Mouse (Mus musculus): Measurements from ENCODE around the gene Cr2. TPM values are rescaled to one million over a fixed set of nuclear protein-coding genes. Genes with fewer than 3 reads are reported as not detected.
A peak's percentile ranks its signal among the peaks of the same experiment; 100 is the strongest.
"Not testable (repeated sequence)": the region's sequence is repeated elsewhere in the genome, so short reads cannot be mapped to it uniquely, and the experiment has no call there.

Cr2 gene
- polyA plus RNA-seq (2012; rRNA removed) = 0.29 and 0.31 TPM in 2 replicates

DNA sequence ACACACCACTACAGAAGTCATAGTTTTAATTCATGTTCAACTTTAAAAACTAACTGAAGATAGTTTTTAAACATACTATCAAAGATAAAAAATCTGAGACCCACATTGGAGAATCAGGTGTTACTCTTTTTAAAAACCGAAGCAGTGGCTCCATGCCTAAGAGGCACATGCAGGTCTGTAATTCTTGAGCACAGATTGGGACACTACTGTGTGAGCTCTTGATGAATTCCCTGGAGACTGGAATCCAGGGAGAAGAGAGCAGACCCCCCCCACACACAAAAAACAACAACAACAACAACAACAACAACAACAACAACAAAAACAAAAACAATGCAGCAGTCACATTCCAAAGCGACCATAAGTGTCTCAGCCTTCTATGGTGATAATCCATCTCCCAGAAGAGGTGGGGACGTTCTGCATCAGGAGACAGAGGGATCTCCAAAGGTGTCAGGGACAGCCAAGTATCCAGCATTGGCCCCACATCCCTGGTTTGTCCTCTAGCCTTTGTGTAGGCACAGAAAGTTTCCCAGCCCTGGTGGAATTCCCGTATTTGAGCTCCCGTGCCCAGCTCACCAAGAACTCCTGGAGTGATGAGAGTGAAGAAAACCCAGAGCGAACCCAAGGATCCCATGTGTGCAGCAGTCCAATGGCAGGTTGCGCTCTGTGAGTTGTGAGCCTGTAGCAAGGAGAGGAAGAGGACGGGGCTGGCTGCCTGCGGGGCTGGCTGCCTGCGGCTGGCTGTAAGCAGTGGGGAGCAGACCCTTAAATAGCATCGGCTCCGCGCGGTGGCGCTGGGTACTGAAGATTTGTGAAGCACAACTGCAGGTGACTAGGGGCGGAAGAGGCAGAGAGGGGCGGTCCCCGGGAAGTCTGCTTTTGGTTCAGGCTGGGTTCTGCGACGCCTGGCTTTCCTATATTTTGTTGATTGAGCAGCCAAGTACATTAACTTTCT, at the start of gene Cr2:
Gene Cr2, minus strand, starts transcription at position 737 of the 952 bp plus-strand sequence.
- DNase-seq (ENCODE audit: low spot score) = peak; percentile 21

DNA sequence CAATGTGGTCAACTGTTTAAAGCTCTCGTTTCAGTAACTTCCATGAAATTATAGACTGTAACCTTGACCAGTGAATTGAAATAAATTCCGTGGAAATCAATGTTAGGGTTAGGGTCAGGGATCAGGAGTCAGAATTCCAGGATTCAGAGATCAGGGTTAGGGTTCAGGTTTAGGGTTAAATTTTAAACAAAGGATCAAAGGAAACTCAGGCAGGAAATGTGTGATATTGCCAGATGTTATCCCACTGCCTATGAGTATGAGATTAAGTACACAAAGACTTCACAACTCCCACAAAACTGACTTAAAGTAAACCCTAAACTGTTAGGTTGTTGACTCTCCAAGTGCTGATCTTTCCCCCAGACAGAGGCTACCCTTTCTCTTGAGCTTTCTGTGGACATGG, 45.3 kb upstream of the Cr2 start:
- DNase-seq (ENCODE audit: low spot score) = no peak

DNA sequence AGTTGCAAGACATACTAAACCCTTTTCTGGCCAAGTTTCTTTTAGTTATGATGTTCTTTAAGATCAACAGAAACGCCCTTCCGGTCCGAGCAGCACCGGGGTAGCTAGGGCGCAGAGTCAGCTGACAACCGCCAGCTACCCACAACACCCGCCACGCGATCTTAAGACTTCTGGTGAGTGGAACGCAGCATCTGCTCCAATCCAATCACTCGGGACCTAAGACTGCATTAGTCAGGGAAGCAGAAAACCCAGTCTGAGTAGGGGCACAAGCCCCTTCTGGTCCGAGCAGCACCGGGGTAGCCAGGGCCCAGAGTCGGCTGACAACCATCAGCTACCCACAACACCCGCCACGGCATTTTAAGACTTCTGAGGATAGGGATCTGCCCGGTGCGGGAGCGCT, 36.3 kb upstream of the Cr2 start:
- not testable (repeated sequence) for DNase-seq (ENCODE audit: low spot score)

DNA sequence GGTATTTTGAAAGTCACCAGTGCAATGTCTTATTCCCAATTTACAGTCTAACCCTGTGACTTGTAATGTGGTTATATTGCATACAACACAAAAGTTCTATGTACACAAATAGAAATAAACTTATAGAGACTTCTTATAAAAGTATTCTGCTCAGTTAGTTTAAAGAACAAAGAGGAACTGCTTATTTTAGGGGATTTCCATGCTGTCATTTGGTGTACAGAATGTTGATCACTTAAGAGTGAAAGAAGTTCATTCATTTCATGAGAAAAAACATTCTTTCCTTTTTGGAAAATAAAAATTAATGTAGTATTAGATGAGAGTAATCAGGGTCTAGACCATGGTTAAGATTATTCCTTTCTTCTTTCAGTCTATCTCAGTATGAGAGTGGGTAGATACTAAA, 8.2 kb upstream of the Cr2 start:
- no peak for DNase-seq (ENCODE audit: low spot score)

DNA sequence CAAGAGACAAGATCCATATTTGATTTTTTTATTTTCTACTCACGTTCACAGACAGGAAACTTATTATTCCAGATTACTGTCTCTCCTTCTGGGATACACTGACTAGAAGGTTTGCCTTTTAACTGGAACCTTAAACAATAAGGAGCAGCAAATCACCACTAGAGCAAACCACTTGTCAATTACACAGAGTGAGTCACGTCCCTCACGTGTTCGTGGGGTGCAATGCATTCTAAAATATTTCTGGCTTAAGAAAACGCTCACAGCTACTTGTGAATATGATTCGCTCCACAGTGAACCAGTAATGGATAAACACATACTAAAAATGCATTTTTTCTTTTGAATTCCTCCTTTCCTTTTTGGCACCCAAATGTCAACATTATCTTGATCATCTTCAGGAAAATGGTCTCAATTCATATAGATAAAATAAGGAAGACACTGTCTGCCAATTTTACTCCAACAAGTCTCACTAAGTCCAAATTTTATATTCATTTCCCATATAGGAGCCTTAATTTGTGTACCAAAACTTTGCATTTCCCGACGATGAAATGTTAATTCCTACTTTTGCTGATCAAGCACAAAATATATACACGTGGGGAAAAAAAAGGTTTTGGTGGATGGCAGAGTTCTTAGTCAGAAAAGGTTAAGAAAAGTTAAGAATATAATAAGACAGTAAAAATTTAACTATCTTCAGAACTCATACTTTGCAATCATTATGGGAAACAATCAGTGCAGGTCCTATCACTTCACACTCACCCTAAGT, 11.3 kb downstream of the Cr2 start:
- no peak for DNase-seq (ENCODE audit: low spot score)

DNA sequence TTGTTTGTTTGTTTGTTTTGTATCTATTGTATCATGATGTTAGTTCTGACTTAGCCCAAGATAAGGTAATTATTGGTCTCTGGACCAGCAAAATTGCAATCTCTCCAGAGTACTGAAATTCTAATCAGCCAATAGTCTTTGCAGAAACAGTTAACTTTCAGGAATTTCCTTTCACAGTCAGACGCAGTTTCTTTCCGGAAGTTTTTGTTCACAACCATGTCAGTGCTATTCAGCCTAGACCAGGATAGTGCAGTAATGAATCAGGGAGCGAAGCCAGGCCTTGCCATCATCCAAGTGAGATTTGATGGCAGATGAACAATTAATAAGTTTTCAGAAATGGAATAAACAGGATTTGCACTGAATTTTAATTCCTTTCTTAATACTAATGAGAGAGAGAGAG, 44.4 kb downstream of the Cr2 start:
- DNase-seq (ENCODE audit: low spot score) = no peak

DNA sequence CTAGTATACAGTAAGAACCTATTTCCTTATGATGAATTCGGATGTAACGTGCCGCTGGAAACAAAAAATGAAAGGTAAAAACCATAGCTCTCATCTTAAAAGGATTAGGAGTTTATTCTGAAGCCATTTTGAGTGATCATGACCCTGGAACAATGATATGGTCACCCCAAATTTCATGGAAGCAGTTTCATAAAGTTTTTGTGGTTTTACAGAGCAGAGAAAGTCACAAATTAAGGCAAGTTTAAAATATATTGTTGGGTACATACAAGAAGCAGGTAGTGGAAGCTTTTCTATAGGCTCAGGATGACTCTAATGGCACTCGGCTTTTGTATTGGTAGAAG, 44.9 kb downstream of the Cr2 start:
- no peak for DNase-seq (ENCODE audit: low spot score)

DNA sequence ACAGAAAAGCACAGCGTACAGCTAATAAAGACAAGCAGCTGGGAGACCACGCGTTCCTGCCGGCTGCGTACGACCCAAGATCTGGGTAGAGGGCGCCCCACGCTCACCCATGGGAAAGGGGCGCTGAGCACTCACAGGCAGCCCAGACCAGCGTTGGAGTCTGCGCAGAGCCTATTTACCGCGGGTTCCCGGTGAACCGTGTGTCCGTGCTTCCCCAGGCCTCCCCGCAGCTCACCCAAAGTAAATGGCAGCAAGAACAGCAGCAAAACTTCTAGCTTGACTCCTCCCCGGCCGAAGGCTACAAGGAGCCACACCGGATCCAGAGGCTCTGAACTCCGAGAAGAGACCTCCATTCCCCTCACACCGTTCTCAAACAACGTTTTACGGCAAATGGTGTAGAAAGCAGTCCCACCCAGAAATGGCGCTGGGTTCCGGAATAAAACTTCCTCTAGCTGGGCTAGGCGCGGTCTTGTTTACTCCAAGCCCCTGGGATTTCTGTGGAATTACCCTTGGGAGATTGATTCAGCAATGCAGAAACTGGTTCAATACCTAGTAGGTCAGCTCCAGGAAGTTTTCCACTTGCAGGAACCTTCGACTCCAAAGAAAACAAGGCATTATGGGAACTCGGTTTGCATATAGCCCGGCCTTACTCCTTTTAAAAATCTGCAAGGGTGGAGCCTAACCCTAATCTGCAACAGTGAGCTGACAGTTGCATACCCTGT, 45.4 kb downstream of the Cr2 start, which contains the start of gene Cr1l:
Gene Cr1l, minus strand, starts transcription at position 634 of the 722 bp plus-strand sequence.
- peak; percentile 77 for DNase-seq (ENCODE audit: low spot score)

DNA sequence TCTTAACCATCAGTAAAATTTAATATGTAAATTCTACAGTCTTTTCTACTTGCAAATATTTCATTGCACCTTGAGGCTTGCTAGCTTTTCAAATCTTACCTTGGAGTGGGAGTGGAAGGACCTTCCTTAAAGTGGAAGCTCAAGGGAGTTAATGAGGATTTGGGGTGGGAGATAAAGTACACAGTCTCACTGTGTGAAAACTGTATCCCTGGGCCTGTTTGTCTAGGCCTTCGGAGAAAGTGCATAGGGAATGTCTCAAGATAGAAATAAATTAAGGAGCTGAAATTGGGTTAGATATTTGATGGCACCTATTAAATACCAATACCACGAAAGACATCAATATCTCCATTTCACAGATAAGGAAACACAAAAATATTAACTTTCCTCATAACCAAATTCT, 46.0 kb downstream of the Cr2 start:
- DNase-seq (ENCODE audit: low spot score) = no peak

DNA sequence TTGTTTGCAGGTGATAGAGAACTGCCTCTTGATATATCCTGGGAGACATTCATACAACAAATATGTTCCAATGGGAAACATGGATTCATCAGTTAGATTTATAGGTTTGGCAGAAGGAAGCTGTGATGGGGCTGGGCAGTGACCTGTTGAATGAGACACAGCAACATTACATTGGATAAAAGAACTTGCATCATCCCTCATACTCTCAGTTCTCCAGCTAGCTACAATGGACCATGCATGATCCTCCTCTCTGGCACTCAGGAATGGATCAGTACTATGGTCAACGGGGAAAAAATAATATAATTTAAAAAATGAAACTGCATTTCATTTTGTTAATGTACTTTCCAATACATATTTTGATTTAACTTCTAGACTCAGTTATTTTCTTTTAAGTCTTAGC, 46.6 kb downstream of the Cr2 start:
- no peak for DNase-seq (ENCODE audit: low spot score)

DNA sequence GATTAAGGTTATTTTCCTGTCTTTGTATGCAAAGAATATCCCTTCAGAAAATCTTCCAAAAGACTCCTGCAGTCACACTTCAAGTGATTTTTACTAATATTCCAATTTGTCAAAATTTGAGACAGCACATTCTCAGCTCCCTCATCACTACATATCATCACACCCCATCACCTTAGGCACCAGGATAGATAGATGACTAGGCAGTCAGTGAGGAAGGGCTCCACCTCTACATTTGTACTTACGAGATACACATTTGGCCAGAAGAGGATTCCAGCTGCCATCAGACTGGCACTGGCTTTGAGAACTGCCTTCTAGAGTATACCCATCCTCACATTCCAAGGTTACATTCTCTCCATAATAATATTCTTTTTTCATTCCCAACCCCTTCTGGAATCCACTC, 62.1 kb downstream of the Cr2 start:
- no peak for DNase-seq (ENCODE audit: low spot score)

DNA sequence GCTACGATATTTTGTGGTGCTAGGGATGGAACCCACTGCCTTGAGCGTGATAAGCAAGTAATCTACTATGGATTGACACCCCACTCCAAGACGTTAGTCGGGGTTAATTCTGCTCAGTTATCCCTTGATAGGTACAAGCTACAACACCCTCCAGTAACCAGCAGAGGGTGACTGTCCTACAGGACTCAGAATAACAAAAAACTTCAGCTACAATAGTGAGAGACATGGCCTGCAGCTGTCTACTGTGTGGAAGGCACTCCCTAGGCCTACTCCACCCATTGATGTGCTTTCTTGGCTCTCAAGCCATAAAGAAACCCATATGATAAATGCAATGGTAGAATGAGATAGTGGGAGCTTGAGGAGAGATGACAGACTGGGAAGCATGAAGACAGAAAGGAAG, 62.9 kb downstream of the Cr2 start:
- DNase-seq (ENCODE audit: low spot score) = no peak

DNA sequence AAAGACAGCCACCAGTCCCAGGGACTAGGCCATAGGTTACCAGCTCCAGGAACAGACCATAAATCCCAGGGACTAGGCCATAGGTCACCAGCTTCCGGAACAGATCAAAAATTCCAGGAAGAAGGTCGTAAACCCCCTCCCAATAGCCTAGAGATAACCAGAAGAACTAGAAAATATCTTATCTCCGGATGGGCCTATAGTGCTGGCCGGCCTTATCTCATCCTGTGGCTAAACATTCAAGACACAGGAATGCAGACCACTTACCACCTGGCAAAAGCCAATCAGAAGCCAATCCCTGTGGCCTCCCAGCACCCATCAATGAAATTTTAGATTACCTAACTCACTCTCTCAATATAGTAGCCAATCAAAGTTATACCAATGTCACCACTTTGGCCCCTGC, 75.8 kb downstream of the Cr2 start:
- no peak for DNase-seq (ENCODE audit: low spot score)

DNA sequence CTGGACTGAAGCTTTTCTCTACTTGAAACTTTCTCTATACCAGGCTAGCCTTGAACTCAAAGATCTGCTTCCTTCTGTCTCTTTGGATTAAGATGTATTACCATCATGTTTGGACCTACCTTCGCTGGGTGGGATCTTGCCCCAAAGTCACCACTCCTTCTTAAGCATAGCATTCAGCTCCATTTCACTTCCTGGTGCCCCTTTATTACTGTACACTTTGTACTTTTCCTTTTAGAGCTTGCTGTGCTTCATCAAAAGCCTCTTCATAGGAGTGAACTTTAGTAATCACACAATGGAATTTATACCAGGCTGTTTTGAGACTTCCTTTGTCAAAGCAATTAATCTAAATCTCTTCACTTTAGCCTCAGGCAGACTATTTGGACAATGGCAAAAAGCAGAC, 78.5 kb downstream of the Cr2 start:
- no peak for DNase-seq (ENCODE audit: low spot score)

DNA sequence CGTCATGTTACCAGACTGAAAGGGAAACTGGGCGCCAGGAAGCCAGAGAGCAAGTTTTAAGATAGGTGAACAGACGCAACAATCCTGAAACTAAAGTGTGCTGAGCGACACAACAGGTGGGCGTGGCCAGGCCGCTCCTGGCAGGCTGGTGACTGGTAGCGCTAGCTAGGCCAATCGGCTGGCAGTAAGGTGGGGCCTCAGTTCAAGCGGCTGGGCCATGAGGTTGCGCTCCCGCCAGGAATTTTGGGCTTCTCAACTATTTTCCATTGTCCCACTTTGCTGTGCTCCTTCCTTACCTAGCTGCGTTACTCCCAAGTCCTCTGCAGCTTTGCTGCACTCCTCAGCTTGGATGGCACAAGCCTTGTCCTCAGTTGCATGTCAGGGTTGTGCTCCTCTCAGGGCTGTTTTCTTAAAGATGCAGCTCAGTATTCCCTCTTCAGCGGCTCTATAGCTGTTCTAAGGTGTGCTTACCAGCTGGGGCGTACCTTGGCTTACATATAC, 84.2 kb downstream of the Cr2 start, which contains the start of gene Cd46:
Gene Cd46, minus strand, starts transcription at position 30 of the 501 bp plus-strand sequence.
- peak; percentile 56 for DNase-seq (ENCODE audit: low spot score)

DNA sequence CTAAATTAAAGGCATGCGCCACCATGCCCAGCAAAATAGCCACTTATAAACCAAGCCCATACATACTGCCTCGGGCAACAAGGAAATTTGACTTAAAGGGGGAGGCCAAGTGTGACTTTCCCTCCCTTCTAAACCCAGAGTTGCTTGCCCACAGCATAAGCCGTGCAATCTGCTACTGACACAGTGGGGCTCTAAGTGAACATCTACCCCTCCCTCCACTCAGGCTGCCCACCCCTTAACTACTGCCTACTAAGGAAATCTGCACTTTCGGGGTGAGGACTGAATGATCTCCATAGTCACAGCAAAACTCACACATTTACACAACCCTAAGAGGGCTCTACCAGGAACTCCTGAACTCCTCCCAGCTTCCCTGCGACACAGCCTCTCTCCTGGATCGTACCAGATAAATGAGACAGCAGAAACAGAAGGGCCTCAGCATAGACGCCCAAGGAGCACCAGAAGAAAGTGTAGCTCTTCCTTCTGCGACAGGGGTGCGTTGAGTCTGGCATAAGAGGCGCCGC, 84.8 kb downstream of the Cr2 start:
- DNase-seq (ENCODE audit: low spot score) = no peak

Other genes with a start within 250 kb of the Cr2 start
- 234 and 240 TPM in 2 replicates for gene Cd34, start 237.9 kb downstream of the Cr2 start, polyA plus RNA-seq (2012; rRNA removed)
- 4.5 and 6.1 TPM in 2 replicates for gene Cd46, start 84.5 kb downstream of the Cr2 start, polyA plus RNA-seq (2012; rRNA removed)
- 103 and 106 TPM in 2 replicates for gene Cr1l, start 45.1 kb downstream of the Cr2 start, polyA plus RNA-seq (2012; rRNA removed)